Mouse (Mus musculus) forebrain, embryonic 16.5 days (tissue): ENCODE data around the gene Ttc32. TPM values are rescaled to one million over a fixed set of nuclear protein-coding genes. Genes with fewer than 3 reads are reported as not detected.
"Not testable (repeated sequence)": the region's sequence is repeated elsewhere in the genome, so short reads cannot be mapped to it uniquely, and the experiment has no call there.

ENCODE experiments used
- ATAC-seq: fragments of 200-750 bp; cut with Nextera tagmentation; 2 replicates; pipeline ENCODE4 v1.8.0; 2017; ENCODE audit warnings: mild to moderate bottlenecking, moderate library complexity
- H3K27ac ChIP-seq: fragments of 300-500 bp; sonication (generic); 2 replicates; pipeline ENCODE4 v1.5.1; 2014; ENCODE audit warnings: low read length, control low read depth
- H3K27me3 ChIP-seq: fragments of 300-500 bp; sonication (generic); replicated peaks from 2 replicates; pipeline ENCODE4 v1.6.1; 2014; ENCODE audit warnings: low read length; ENCODE audit not compliant: control insufficient read depth, insufficient read depth
- H3K36me3 ChIP-seq: fragments of 300-500 bp; sonication (generic); 2 replicates; pipeline ENCODE4 v1.6.1; 2014; ENCODE audit not compliant: control insufficient read depth, insufficient read depth
- H3K4me1 ChIP-seq: fragments of 300-500 bp; sonication (generic); replicated peaks from 2 replicates; pipeline ENCODE4 v1.6.1; 2014; ENCODE audit warnings: low read length; ENCODE audit not compliant: control insufficient read depth, insufficient read depth
- H3K4me2 ChIP-seq: fragments of 300-500 bp; sonication (generic); 2 replicates; pipeline ENCODE4 v1.6.1; 2014; ENCODE audit warnings: mild to moderate bottlenecking, low read length, control low read depth
- H3K4me3 ChIP-seq: fragments of 300-500 bp; sonication (generic); replicated peaks from 2 replicates; pipeline ENCODE4 v1.5.1; 2014; ENCODE audit warnings: mild to moderate bottlenecking, low read length, control low read depth
- H3K9ac ChIP-seq: fragments of 300-500 bp; sonication (generic); replicated peaks from 2 replicates; pipeline ENCODE4 v1.6.1; 2014; ENCODE audit warnings: low read depth, low read length, control low read depth
- H3K9me3 ChIP-seq: fragments of 300-500 bp; sonication (generic); 2 replicates; pipeline ENCODE4 v1.6.1; 2016; ENCODE audit warnings: low read length; ENCODE audit not compliant: control insufficient read depth
- WGBS: fragments of 180-500 bp; shearing (Covaris S2); extraction: QIAGEN DNeasy Blood & Tissue Kit; methylation state at CpG from one replicate; pipeline ENCODE4 v1.1.7; 2014; 5-methylcytosine and 5-hydroxymethylcytosine counted together
- polyA plus RNA-seq: library from polyadenylated mRNA; unstranded; fragments of >200 nt; fragmentation: Nextera tagmentation; extraction: Ambion mirVana; gene quantifications from 2 replicates; pipeline ENCODE4 v1.2.1, GENCODE M21; 2015

The Ttc32 gene
- polyA plus RNA-seq, 1 experiment from 2014 or later, result 8.9 TPM

DNA sequence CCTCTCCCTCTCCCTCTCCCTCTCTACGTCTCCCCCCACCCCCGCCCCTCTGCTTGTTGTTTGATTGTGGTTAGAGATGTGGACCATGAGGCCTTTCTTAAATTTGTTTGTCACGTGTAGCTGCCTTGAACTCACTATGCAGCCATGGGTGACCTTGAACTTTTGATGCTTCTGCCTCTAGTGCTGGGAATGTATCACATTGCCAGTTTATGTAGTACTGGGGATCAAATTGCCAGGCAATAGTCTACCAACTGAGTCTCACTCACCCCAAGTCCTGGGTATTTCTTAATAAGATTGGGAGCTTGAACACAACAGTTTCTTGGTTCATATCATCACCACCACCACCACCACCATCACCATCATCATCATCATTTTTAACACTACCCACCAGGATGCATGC lies 8.8 kb upstream of the Ttc32 start:
- Histone ChIP-seq H3K4me1 (no peaks in the 10 kb centered on the region), H3K27ac (no peak overlapping the region), H3K9me3 (no peaks in the 10 kb centered on the region), H3K4me2 (no peak overlapping the region), H3K27me3 (no peaks in the 10 kb centered on the region), H3K4me3 (no peak overlapping the region), H3K9ac (no peak overlapping the region), H3K36me3 (peaks cover 7% of the 10 kb centered on the region; the same call in 1 of the 2 replicates)
- WGBS, result 76% methylated on average over 3 of the region's 3 CpGs
- ATAC-seq, result no peak

DNA sequence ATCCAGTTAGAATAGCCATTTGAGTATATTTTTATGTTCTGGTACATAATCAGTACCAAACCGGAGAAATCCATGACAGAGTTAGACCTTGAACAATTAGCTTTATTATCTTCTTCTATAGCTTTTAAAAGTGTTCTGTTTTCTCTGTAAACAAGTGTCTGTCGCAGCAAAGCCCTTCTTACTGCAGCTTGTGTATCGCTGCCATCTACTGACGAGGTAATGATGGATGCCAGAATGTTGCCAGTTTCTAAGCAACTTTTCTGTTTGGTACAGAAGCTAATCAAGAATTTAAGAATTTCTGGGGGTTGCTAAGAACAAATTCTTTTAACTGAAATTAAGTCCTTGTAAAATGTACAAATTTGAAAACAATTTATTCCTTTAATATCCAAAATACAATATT lies 6.8 kb upstream of the Ttc32 start:
- 56% methylated on average over 4 of the region's 4 CpGs for WGBS
- no peak for ATAC-seq

GRCm38 (mm10) chr12:9024071-9024470 lies 5.7 kb upstream of the Ttc32 start:
- Histone ChIP-seq H3K27ac (no peak overlapping the region), H3K4me3 (no peak overlapping the region), H3K9ac (no peak overlapping the region), H3K4me1 (no peaks in the 10 kb centered on the region), H3K36me3 (0 out of 2 replicates have a peak, but pooled peaks cover 2% of the 10 kb centered on the region), H3K27me3 (no peaks in the 10 kb centered on the region), H3K4me2 (no peak overlapping the region), H3K9me3 (no peaks in the 10 kb centered on the region)
- 98% methylated on average over 14 of the region's 14 CpGs for WGBS
- no peak for ATAC-seq

More for the DNA sequence above, 6.8 kb upstream of the Ttc32 start:
- Histone ChIP-seq H3K4me1 (no peaks in the 10 kb centered on the region), H3K9ac (no peak overlapping the region), H3K9me3 (no peaks in the 10 kb centered on the region), H3K36me3 (0 out of 2 replicates have a peak, but pooled peaks cover 2% of the 10 kb centered on the region), H3K4me2 (no peak overlapping the region), H3K4me3 (no peak overlapping the region), H3K27me3 (no peaks in the 10 kb centered on the region), H3K27ac (no peak overlapping the region)

DNA sequence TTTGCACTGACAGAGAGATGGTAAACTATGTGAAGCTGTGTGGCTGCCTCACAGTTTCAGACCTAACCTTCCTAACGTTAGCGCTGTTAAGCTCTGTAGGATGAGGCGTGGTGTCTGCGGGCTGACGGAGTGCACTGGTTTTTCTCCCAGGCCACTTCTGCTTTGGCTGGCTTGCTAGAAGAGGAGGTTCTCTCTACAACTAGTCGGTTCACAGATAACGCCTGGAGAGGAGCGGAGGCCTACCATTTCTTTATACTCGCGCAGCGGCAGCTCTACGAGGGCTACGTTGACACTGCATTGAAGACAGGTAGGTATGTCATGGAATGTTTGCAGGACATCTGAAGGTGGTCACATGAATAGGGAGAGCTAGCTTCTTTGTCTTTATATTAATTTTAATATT lies 5.1 kb upstream of the Ttc32 start:
- Histone ChIP-seq H3K27ac (no peak overlapping the region), H3K4me2 (no peak overlapping the region), H3K27me3 (no peaks in the 10 kb centered on the region), H3K9me3 (no peaks in the 10 kb centered on the region), H3K36me3 (0 out of 2 replicates have a peak, but pooled peaks cover 2% of the 10 kb centered on the region), H3K9ac (no peak overlapping the region), H3K4me3 (no peak overlapping the region), H3K4me1 (no peaks in the 10 kb centered on the region)
- ATAC-seq, result no peak
- WGBS, result 91% methylated on average over 13 of the region's 13 CpGs

DNA sequence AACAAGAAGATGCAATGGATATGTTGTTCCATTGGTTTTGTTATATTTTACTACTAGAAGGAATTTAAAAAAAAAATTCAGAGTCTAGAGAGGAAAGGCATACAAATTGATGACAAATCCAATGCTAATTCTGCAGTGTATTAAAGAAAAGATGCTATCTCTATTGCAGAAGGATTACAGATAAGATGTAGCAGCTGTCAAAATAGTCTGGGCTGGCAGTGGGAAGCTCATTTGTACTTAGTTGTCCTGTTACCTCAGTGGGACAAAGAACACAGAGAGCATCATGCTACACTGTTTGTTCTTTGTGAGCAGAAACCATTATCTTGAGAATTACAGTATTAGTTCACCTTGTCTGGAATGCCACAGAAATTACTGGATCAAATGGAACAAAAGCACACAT lies 3.0 kb upstream of the Ttc32 start:
- ATAC-seq, result no peak
- 0 out of 2 replicates have a peak, but pooled peaks cover 2% of the 10 kb centered on the region for H3K36me3 ChIP-seq
- no peak overlapping the region for H3K4me2 ChIP-seq
- no peak overlapping the region for H3K4me3 ChIP-seq
- H3K9ac ChIP-seq, result no peak overlapping the region
- H3K4me1 ChIP-seq, result peaks cover 6% of the 10 kb centered on the region
- H3K27ac ChIP-seq, result no peak overlapping the region
- H3K9me3 ChIP-seq, result no peaks in the 10 kb centered on the region
- no peaks in the 10 kb centered on the region for H3K27me3 ChIP-seq

- 93% methylated on average over 7 of the region's 7 CpGs for WGBS
- not testable (repeated sequence) for H3K27me3 ChIP-seq, ATAC-seq, H3K4me1 ChIP-seq, H3K4me3 ChIP-seq, H3K4me2 ChIP-seq, H3K9ac ChIP-seq, H3K27ac ChIP-seq, H3K36me3 ChIP-seq, H3K9me3 ChIP-seq
Observed at GRCm38 (mm10) chr12:9028816-9029215, 981 bp upstream of the Ttc32 start.

- Histone ChIP-seq H3K36me3 (0 out of 2 replicates have a peak, but pooled peaks cover 2% of the 10 kb centered on the region), H3K9me3 (no peaks in the 10 kb centered on the region)
- peak; percentile 39 for ATAC-seq
Observed at GRCm38 (mm10) chr12:9029506-9029887, 300 bp upstream of the Ttc32 start.

GRCm38 (mm10) chr12:9031166-9031565 lies 1.4 kb downstream of the Ttc32 start:
- Histone ChIP-seq H3K9me3 (no peaks in the 10 kb centered on the region), H3K36me3 (no peaks in the 10 kb centered on the region), H3K4me2 (peak overlapping the region; percentile 82), H3K4me3 (peak overlapping the region; percentile 76), H3K4me1 (peaks cover 6% of the 10 kb centered on the region), H3K9ac (peak overlapping the region; percentile 99), H3K27ac (no peak overlapping the region), H3K27me3 (no peaks in the 10 kb centered on the region)
- 66% methylated on average over 8 of the region's 8 CpGs for WGBS
- no peak for ATAC-seq

More at GRCm38 (mm10) chr12:9029506-9029887, 300 bp upstream of the Ttc32 start:
- peak overlapping the region; percentile 82 for H3K4me2 ChIP-seq
- H3K4me1 ChIP-seq, result peaks cover 6% of the 10 kb centered on the region
- 59% methylated on average over 4 of the region's 4 CpGs for WGBS
- H3K9ac ChIP-seq, result no peak overlapping the region; the same call in 1 of the 2 replicates
- peak overlapping the region; percentile 76 for H3K4me3 ChIP-seq
- peak overlapping the region; percentile 99; the same call in 1 of the 2 replicates for H3K27ac ChIP-seq
- no peaks in the 10 kb centered on the region for H3K27me3 ChIP-seq

DNA sequence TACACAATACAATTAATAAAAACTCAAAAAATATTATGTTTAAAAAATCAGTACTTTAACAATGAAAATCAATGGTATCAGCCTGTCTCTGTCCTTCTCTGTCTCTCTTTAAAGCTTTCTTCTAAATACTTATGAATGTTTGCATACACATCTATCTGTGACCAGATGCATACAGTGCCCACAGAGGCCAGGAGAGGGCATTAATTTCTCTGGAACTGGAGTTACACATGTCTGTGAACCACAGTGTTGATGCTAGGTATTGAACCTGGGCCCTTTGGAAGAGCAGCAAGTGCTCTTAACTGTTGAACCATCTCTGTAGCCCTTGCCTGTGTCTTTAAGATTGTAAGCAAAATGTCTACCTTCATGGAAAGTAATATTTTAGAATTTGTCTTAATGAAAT lies 3.3 kb downstream of the Ttc32 start:
- peaks cover 6% of the 10 kb centered on the region for H3K4me1 ChIP-seq
- no peak overlapping the region for H3K4me3 ChIP-seq
- ATAC-seq, result no peak
- no peak overlapping the region for H3K27ac ChIP-seq
- H3K9ac ChIP-seq, result no peak overlapping the region
- no peaks in the 10 kb centered on the region for H3K9me3 ChIP-seq
- no peaks in the 10 kb centered on the region for H3K36me3 ChIP-seq
- no peaks in the 10 kb centered on the region for H3K27me3 ChIP-seq
- H3K4me2 ChIP-seq, result no peak overlapping the region

GRCm38 (mm10) chr12:9036409-9036808 lies 6.6 kb downstream of the Ttc32 start:
- H3K27ac ChIP-seq, result no peak overlapping the region
- H3K36me3 ChIP-seq, result no peaks in the 10 kb centered on the region
- WGBS, result 82% methylated on average over 9 of the region's 9 CpGs
- no peak overlapping the region for H3K4me2 ChIP-seq
- no peaks in the 10 kb centered on the region for H3K4me1 ChIP-seq
- ATAC-seq, result no peak
- no peaks in the 10 kb centered on the region for H3K9me3 ChIP-seq
- H3K4me3 ChIP-seq, result no peak overlapping the region
- no peak overlapping the region for H3K9ac ChIP-seq
- no peaks in the 10 kb centered on the region for H3K27me3 ChIP-seq
